Mouse (Mus musculus): ENCODE measurements around the gene Atp6v1e2. TPM values are rescaled to one million over a fixed set of nuclear protein-coding genes. Genes with fewer than 3 reads are reported as not detected.
A peak's percentile ranks its signal among the peaks of the same experiment; 100 is the strongest.

Gene Atp6v1e2
- polyA plus RNA-seq, 1 experiment: not detected

GRCm38 (mm10) chr17:86961301-86961841 lies 13.7 kb upstream of the Atp6v1e2 start:
- H3K36me3 ChIP-seq (ENCODE audit: control insufficient read depth, insufficient read depth, low read length): no peaks in the 10 kb centered on the region
- H3K4me1 ChIP-seq (ENCODE audit: control insufficient read depth, insufficient read depth, low read length): peaks cover 12% of the 10 kb centered on the region; the same call in 1 of the 2 replicates
- H3K27me3 ChIP-seq (replicated peaks; ENCODE audit: control insufficient read depth, insufficient read depth, low read length): no peaks in the 10 kb centered on the region
- H3K4me3 ChIP-seq (ENCODE audit: insufficient read depth, low read depth, low read length): no peak overlapping the region
- peak; percentile 63 for DNase-seq
- no peak for TF ChIP-seq POLR2A (IDR thresholded peaks at IDR 0.05; ENCODE audit: low read depth, low read length)
- no peak for TF ChIP-seq CTCF (conservative IDR thresholded peaks at IDR 0.05; ENCODE audit: insufficient read depth, insufficient read length, low read depth, low read length)
- 38% methylated on average over 8 of the region's 8 CpGs for WGBS
- 0 out of 2 replicates have a peak overlapping the region, but pooled peaks have one; percentile 19 for H3K27ac ChIP-seq (ENCODE audit: insufficient read depth, low read depth, low read length)

- H3K4me3 ChIP-seq (ENCODE audit: insufficient read depth, low read depth, low read length): no peak overlapping the region
- H3K27me3 ChIP-seq (replicated peaks; ENCODE audit: control insufficient read depth, insufficient read depth, low read length): no peaks in the 10 kb centered on the region
- H3K27ac ChIP-seq (ENCODE audit: insufficient read depth, low read depth, low read length): no peak overlapping the region
- TF ChIP-seq CTCF (conservative IDR thresholded peaks at IDR 0.05; ENCODE audit: insufficient read depth, insufficient read length, low read depth, low read length) (no peak), POLR2A (IDR thresholded peaks at IDR 0.05; ENCODE audit: low read depth, low read length) (no peak)
- no peaks in the 10 kb centered on the region for H3K36me3 ChIP-seq (ENCODE audit: control insufficient read depth, insufficient read depth, low read length)
- DNase-seq: no peak
- WGBS: 85% methylated on average over 14 of the region's 14 CpGs
- peaks cover 3% of the 10 kb centered on the region; the same call in 1 of the 2 replicates for H3K4me1 ChIP-seq (ENCODE audit: control insufficient read depth, insufficient read depth, low read length)
Observed at GRCm38 (mm10) chr17:86957968-86958367, 10.3 kb upstream of the Atp6v1e2 start.

GRCm38 (mm10) chr17:86957239-86957638 lies 9.5 kb upstream of the Atp6v1e2 start:
- Histone ChIP-seq H3K27me3 (replicated peaks; ENCODE audit: control insufficient read depth, insufficient read depth, low read length) (no peaks in the 10 kb centered on the region), H3K4me3 (ENCODE audit: insufficient read depth, low read depth, low read length) (no peak overlapping the region), H3K36me3 (ENCODE audit: control insufficient read depth, insufficient read depth, low read length) (no peaks in the 10 kb centered on the region), H3K4me1 (ENCODE audit: control insufficient read depth, insufficient read depth, low read length) (peaks cover 3% of the 10 kb centered on the region; the same call in 1 of the 2 replicates), H3K27ac (ENCODE audit: insufficient read depth, low read depth, low read length) (no peak overlapping the region)
- no peak for DNase-seq
- no peak for TF ChIP-seq CTCF (conservative IDR thresholded peaks at IDR 0.05; ENCODE audit: insufficient read depth, insufficient read length, low read depth, low read length)
- no peak for TF ChIP-seq POLR2A (IDR thresholded peaks at IDR 0.05; ENCODE audit: low read depth, low read length)
- 87% methylated on average over 5 of the region's 5 CpGs for WGBS

- 78% methylated on average over 6 of the region's 6 CpGs for WGBS
- DNase-seq: no peak
- TF ChIP-seq CTCF (conservative IDR thresholded peaks at IDR 0.05; ENCODE audit: insufficient read depth, insufficient read length, low read depth, low read length): no peak
- TF ChIP-seq POLR2A (IDR thresholded peaks at IDR 0.05; ENCODE audit: low read depth, low read length): no peak
Observed at GRCm38 (mm10) chr17:86948801-86949200, 1.1 kb upstream of the Atp6v1e2 start.

GRCm38 (mm10) chr17:86946078-86946477 lies 1.6 kb downstream of the Atp6v1e2 start:
- DNase-seq: peak; percentile 19
- Histone ChIP-seq H3K27me3 (replicated peaks; ENCODE audit: control insufficient read depth, insufficient read depth, low read length) (no peaks in the 10 kb centered on the region), H3K4me3 (ENCODE audit: insufficient read depth, low read depth, low read length) (no peak overlapping the region), H3K4me1 (ENCODE audit: control insufficient read depth, insufficient read depth, low read length) (no peaks in the 10 kb centered on the region), H3K27ac (ENCODE audit: insufficient read depth, low read depth, low read length) (no peak overlapping the region), H3K36me3 (ENCODE audit: control insufficient read depth, insufficient read depth, low read length) (no peaks in the 10 kb centered on the region)
- TF ChIP-seq POLR2A (IDR thresholded peaks at IDR 0.05; ENCODE audit: low read depth, low read length): no peak
- TF ChIP-seq CTCF (conservative IDR thresholded peaks at IDR 0.05; ENCODE audit: insufficient read depth, insufficient read length, low read depth, low read length): no peak
- 54% methylated on average over 4 of the region's 4 CpGs for WGBS

More at GRCm38 (mm10) chr17:86948801-86949200, 1.1 kb upstream of the Atp6v1e2 start:
- Histone ChIP-seq H3K36me3 (ENCODE audit: control insufficient read depth, insufficient read depth, low read length) (no peaks in the 10 kb centered on the region), H3K4me3 (ENCODE audit: insufficient read depth, low read depth, low read length) (no peak overlapping the region), H3K27me3 (replicated peaks; ENCODE audit: control insufficient read depth, insufficient read depth, low read length) (no peaks in the 10 kb centered on the region), H3K4me1 (ENCODE audit: control insufficient read depth, insufficient read depth, low read length) (no peaks in the 10 kb centered on the region), H3K27ac (ENCODE audit: insufficient read depth, low read depth, low read length) (no peak overlapping the region)

GRCm38 (mm10) chr17:86943158-86943557 lies 4.5 kb downstream of the Atp6v1e2 start:
- WGBS: 86% methylated on average over 6 of the region's 6 CpGs
- H3K27ac ChIP-seq (ENCODE audit: insufficient read depth, low read depth, low read length): no peak overlapping the region
- no peak overlapping the region for H3K4me3 ChIP-seq (ENCODE audit: insufficient read depth, low read depth, low read length)
- H3K27me3 ChIP-seq (replicated peaks; ENCODE audit: control insufficient read depth, insufficient read depth, low read length): no peaks in the 10 kb centered on the region
- no peaks in the 10 kb centered on the region for H3K36me3 ChIP-seq (ENCODE audit: control insufficient read depth, insufficient read depth, low read length)
- no peaks in the 10 kb centered on the region for H3K4me1 ChIP-seq (ENCODE audit: control insufficient read depth, insufficient read depth, low read length)
- DNase-seq: no peak
- no peak for TF ChIP-seq CTCF (conservative IDR thresholded peaks at IDR 0.05; ENCODE audit: insufficient read depth, insufficient read length, low read depth, low read length)
- TF ChIP-seq POLR2A (IDR thresholded peaks at IDR 0.05; ENCODE audit: low read depth, low read length): no peak

GRCm38 (mm10) chr17:86942112-86942511 lies 5.6 kb downstream of the Atp6v1e2 start:
- Histone ChIP-seq H3K27me3 (replicated peaks; ENCODE audit: control insufficient read depth, insufficient read depth, low read length) (no peaks in the 10 kb centered on the region), H3K36me3 (ENCODE audit: control insufficient read depth, insufficient read depth, low read length) (no peaks in the 10 kb centered on the region), H3K4me3 (ENCODE audit: insufficient read depth, low read depth, low read length) (no peak overlapping the region), H3K4me1 (ENCODE audit: control insufficient read depth, insufficient read depth, low read length) (no peaks in the 10 kb centered on the region), H3K27ac (ENCODE audit: insufficient read depth, low read depth, low read length) (no peak overlapping the region)
- 66% methylated on average over 6 of the region's 6 CpGs for WGBS
- no peak for TF ChIP-seq POLR2A (IDR thresholded peaks at IDR 0.05; ENCODE audit: low read depth, low read length)
- no peak for TF ChIP-seq CTCF (conservative IDR thresholded peaks at IDR 0.05; ENCODE audit: insufficient read depth, insufficient read length, low read depth, low read length)
- no peak for DNase-seq
